Mouse (Mus musculus): ENCODE measurements at regions not wholly inside any gene's neighbourhood (a gene's known extent, or its start where the extent isn't known, plus 50 kb on each side); places are given as distances from the start of the nearest gene placed in this dataset.
"Not testable (repeated sequence)": the region's sequence is repeated elsewhere in the genome, so short reads cannot be mapped to it uniquely, and the experiment has no call there.

DNA sequence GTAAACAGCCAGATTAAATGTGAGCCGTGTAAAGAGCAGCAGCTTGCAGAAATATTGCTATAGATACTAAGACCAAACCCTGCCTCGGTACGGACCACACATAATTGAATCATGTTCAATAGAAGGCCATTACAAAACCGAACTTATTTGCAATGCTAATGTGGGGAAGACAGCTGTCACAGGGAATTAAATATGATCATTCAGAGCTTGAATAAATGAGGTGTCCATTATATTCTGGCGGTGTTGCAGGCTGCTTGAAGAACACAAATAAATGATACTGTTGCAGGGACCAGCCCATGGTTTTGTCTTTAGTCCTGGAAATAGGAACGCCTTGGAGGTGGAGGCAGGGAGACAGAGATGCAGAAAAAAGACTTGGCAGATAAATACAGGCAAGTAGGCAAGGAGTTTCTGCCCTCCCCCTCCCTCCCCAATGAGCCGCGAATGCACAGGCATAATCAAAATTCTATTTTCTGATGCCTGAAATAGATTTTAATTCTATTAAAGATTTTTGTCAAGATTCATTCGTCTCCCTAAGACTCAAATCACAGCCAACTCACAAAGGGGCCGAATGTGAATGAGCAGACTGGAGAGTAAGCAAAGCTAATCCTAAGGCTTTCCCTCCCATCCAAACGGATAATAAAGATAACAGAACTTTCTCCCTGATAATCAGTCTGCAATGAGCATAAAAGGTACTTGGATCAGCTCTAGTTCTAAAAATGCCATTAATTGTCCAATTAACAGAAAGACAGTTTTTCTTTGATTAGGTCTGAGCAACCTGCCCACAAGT is 147.6 kb downstream of the Brms1l start:
- Histone ChIP-seq H3K4me2 (ENCODE audit: low read length) (peak overlapping the region; percentile 38), H3K36me3 (ENCODE audit: control insufficient read depth, insufficient read depth, low read length) (no peaks in the 10 kb centered on the region), H3K9me3 (replicated peaks; ENCODE audit: control insufficient read depth, low read length, poor library complexity, severe bottlenecking) (no peaks in the 10 kb centered on the region), H3K4me1 (ENCODE audit: control insufficient read depth, insufficient read depth, low read length) (peaks cover 11% of the 10 kb centered on the region), H3K27me3 (ENCODE audit: control insufficient read depth, insufficient read depth, low read depth, low read length) (no peaks in the 10 kb centered on the region), H3K27ac (ENCODE audit: low read length) (peak overlapping the region; percentile 59), H3K4me3 (ENCODE audit: low read depth, low read length) (0 out of 2 replicates have a peak overlapping the region, but pooled peaks have one; percentile 8), H3K9ac (ENCODE audit: low read depth, low read length) (0 out of 2 replicates have a peak overlapping the region, but pooled peaks have one; percentile 2)
- peak; percentile 81 for ATAC-seq
- 6% methylated on average over 11 of the region's 11 CpGs for WGBS

GRCm38 (mm10) chr12:55983128-55983527 is 147.0 kb downstream of the Brms1l start:
- Histone ChIP-seq H3K27ac (ENCODE audit: low read length) (peak overlapping the region; percentile 59), H3K9me3 (replicated peaks; ENCODE audit: control insufficient read depth, low read length, poor library complexity, severe bottlenecking) (no peaks in the 10 kb centered on the region), H3K4me3 (ENCODE audit: low read depth, low read length) (no peak overlapping the region), H3K27me3 (ENCODE audit: control insufficient read depth, insufficient read depth, low read depth, low read length) (no peaks in the 10 kb centered on the region), H3K9ac (ENCODE audit: low read depth, low read length) (no peak overlapping the region), H3K4me1 (ENCODE audit: control insufficient read depth, insufficient read depth, low read length) (peaks cover 11% of the 10 kb centered on the region), H3K36me3 (ENCODE audit: control insufficient read depth, insufficient read depth, low read length) (no peaks in the 10 kb centered on the region), H3K4me2 (ENCODE audit: low read length) (peak overlapping the region; percentile 38; the same call in 1 of the 2 replicates)
- 14% methylated on average over 3 of the region's 3 CpGs for WGBS
- peak; percentile 43; the same call in 1 of the 2 replicates for ATAC-seq

- Histone ChIP-seq H3K27me3 (ENCODE audit: control insufficient read depth, insufficient read depth, low read depth, low read length) (no peaks in the 10 kb centered on the region), H3K27ac (ENCODE audit: low read length) (no peak overlapping the region), H3K9me3 (replicated peaks; ENCODE audit: control insufficient read depth, low read length, poor library complexity, severe bottlenecking) (no peaks in the 10 kb centered on the region), H3K36me3 (ENCODE audit: control insufficient read depth, insufficient read depth, low read length) (no peaks in the 10 kb centered on the region), H3K9ac (ENCODE audit: low read depth, low read length) (no peak overlapping the region), H3K4me1 (ENCODE audit: control insufficient read depth, insufficient read depth, low read length) (no peaks in the 10 kb centered on the region), H3K4me2 (ENCODE audit: low read length) (no peak overlapping the region), H3K4me3 (ENCODE audit: low read depth, low read length) (no peak overlapping the region)
- no peak for ATAC-seq
- WGBS, result 86% methylated on average over 3 of the region's 3 CpGs
Observed at GRCm38 (mm10) chr12:55974262-55974661, 138.1 kb downstream of the Brms1l start.

GRCm38 (mm10) chr12:55959319-55959718 is 123.2 kb downstream of the Brms1l start:
- not testable (repeated sequence) for H3K27ac ChIP-seq (ENCODE audit: low read length); ATAC-seq
- WGBS, result 93% methylated on average over 3 of the region's 3 CpGs

DNA sequence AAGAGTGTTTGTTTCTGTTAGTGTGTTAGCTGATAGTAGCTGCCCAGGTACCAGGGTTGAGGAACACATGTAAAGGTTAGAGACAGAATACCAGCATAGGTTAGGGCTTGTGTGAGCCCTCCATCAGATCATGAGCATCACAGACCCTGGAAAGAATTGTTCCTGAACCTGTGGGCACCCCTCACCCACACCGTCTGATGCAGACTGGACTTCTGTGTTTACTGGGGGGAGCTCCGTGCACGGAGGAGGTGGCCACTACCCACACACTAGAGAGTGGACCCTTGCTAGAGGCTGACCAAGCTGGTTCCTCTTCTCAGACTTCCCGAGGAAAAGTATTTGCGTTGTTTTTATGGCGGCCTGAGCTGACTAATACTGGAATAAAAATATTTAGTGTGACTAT is 104.4 kb downstream of the Brms1l start:
- Histone ChIP-seq H3K4me1 (ENCODE audit: control insufficient read depth, insufficient read depth, low read length) (peaks cover 9% of the 10 kb centered on the region), H3K9me3 (replicated peaks; ENCODE audit: control insufficient read depth, low read length, poor library complexity, severe bottlenecking) (no peaks in the 10 kb centered on the region), H3K36me3 (ENCODE audit: control insufficient read depth, insufficient read depth, low read length) (no peaks in the 10 kb centered on the region), H3K9ac (ENCODE audit: low read depth, low read length) (no peak overlapping the region), H3K4me3 (ENCODE audit: low read depth, low read length) (no peak overlapping the region), H3K27ac (ENCODE audit: low read length) (peak overlapping the region; percentile 85), H3K27me3 (ENCODE audit: control insufficient read depth, insufficient read depth, low read depth, low read length) (no peaks in the 10 kb centered on the region), H3K4me2 (ENCODE audit: low read length) (no peak overlapping the region)
- 93% methylated on average over 6 of the region's 6 CpGs for WGBS
- ATAC-seq, result 0 out of 2 replicates have a peak, but pooled peaks have one; percentile 23

More at GRCm38 (mm10) chr12:55959319-55959718, 123.2 kb downstream of the Brms1l start:
- H3K4me3 ChIP-seq (ENCODE audit: low read depth, low read length); H3K9me3 ChIP-seq (replicated peaks; ENCODE audit: control insufficient read depth, low read length, poor library complexity, severe bottlenecking); H3K4me1 ChIP-seq (ENCODE audit: control insufficient read depth, insufficient read depth, low read length); H3K27me3 ChIP-seq (ENCODE audit: control insufficient read depth, insufficient read depth, low read depth, low read length); H3K36me3 ChIP-seq (ENCODE audit: control insufficient read depth, insufficient read depth, low read length); H3K4me2 ChIP-seq (ENCODE audit: low read length); H3K9ac ChIP-seq (ENCODE audit: low read depth, low read length): not testable (repeated sequence)

- ATAC-seq, result peak; percentile 94
- H3K9ac ChIP-seq (ENCODE audit: low read depth, low read length), result peak overlapping the region; percentile 38; the same call in 1 of the 2 replicates
- peak overlapping the region; percentile 85 for H3K27ac ChIP-seq (ENCODE audit: low read length)
- H3K9me3 ChIP-seq (replicated peaks; ENCODE audit: control insufficient read depth, low read length, poor library complexity, severe bottlenecking), result no peaks in the 10 kb centered on the region
- H3K36me3 ChIP-seq (ENCODE audit: control insufficient read depth, insufficient read depth, low read length), result no peaks in the 10 kb centered on the region
- H3K27me3 ChIP-seq (ENCODE audit: control insufficient read depth, insufficient read depth, low read depth, low read length), result no peaks in the 10 kb centered on the region
- peak overlapping the region; percentile 30; the same call in 1 of the 2 replicates for H3K4me2 ChIP-seq (ENCODE audit: low read length)
- WGBS, result 24% methylated on average over 10 of the region's 10 CpGs
- peaks cover 9% of the 10 kb centered on the region for H3K4me1 ChIP-seq (ENCODE audit: control insufficient read depth, insufficient read depth, low read length)
- no peak overlapping the region for H3K4me3 ChIP-seq (ENCODE audit: low read depth, low read length)
Observed at GRCm38 (mm10) chr12:55939281-55940142, 103.4 kb downstream of the Brms1l start.

- no peak overlapping the region for H3K9ac ChIP-seq (ENCODE audit: low read depth, low read length)
- H3K36me3 ChIP-seq (ENCODE audit: control insufficient read depth, insufficient read depth, low read length), result no peaks in the 10 kb centered on the region
- peaks cover 16% of the 10 kb centered on the region for H3K27me3 ChIP-seq (ENCODE audit: control insufficient read depth, insufficient read depth, low read depth, low read length)
- H3K27ac ChIP-seq (ENCODE audit: low read length), result no peak overlapping the region
- no peak overlapping the region for H3K4me2 ChIP-seq (ENCODE audit: low read length)
- 28% methylated on average over 1 of the region's 1 CpGs for WGBS
- H3K4me3 ChIP-seq (ENCODE audit: low read depth, low read length), result no peak overlapping the region
- H3K9me3 ChIP-seq (replicated peaks; ENCODE audit: control insufficient read depth, low read length, poor library complexity, severe bottlenecking), result no peaks in the 10 kb centered on the region
- peaks cover 6% of the 10 kb centered on the region for H3K4me1 ChIP-seq (ENCODE audit: control insufficient read depth, insufficient read depth, low read length)
- ATAC-seq, result no peak
Observed at GRCm38 (mm10) chr12:55934172-55934571, 98.0 kb downstream of the Brms1l start.

DNA sequence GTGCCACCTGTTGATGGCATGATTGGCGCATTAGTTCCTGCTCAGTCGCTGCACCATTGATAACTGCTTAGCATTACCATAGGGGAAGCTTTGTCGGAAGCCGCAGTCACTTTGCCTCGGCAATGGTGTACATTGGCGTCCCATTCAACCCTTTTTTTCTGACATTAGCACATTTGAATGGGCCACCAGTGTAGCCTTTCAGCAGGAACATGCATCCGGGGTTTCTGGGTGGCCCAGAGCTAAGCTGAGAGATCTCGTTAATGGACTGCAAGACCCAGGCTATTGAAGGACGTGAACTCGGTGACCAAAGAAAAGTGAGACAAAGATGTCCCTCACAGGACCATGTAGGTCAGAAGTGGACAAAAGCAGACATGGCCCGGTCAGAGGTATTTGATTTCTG is 97.3 kb downstream of the Brms1l start:
- no peak for ATAC-seq
- 0 out of 2 replicates have a peak overlapping the region, but pooled peaks have one; percentile 17 for H3K4me2 ChIP-seq (ENCODE audit: low read length)
- no peaks in the 10 kb centered on the region for H3K36me3 ChIP-seq (ENCODE audit: control insufficient read depth, insufficient read depth, low read length)
- peaks cover 16% of the 10 kb centered on the region for H3K27me3 ChIP-seq (ENCODE audit: control insufficient read depth, insufficient read depth, low read depth, low read length)
- no peak overlapping the region for H3K9ac ChIP-seq (ENCODE audit: low read depth, low read length)
- no peaks in the 10 kb centered on the region for H3K9me3 ChIP-seq (replicated peaks; ENCODE audit: control insufficient read depth, low read length, poor library complexity, severe bottlenecking)
- no peaks in the 10 kb centered on the region for H3K4me1 ChIP-seq (ENCODE audit: control insufficient read depth, insufficient read depth, low read length)
- no peak overlapping the region for H3K27ac ChIP-seq (ENCODE audit: low read length)
- no peak overlapping the region for H3K4me3 ChIP-seq (ENCODE audit: low read depth, low read length)
- WGBS, result 9% methylated on average over 11 of the region's 11 CpGs
